In the genomic region with DNA sequence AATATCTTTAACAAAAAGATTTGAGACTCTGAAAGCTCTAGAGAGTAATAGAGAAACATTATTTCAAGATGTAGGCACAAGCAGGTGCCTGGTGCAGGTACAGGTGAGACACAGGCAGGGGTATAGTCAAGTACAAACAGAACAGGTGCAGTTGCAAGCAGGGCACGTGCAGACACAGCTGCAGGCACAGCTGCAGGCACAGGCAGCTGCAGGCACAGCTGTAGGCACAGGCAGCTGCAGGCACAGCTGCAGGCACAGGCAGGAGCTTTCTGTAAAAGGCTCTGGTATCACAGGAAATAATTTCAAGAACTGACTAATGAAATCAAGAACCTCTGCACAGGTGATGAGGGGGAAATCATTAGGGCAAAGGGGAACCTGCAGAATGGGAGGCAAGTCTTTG, we compare ENCODE assay signal across 27 mouse cellular contexts. TPM values are rescaled to one million over a fixed set of nuclear protein-coding genes. Genes with fewer than 3 reads are reported as not detected.
"Had no signal": no experiment of that assay in that cellular context is flagged by ENCODE, and none has a peak within 500 bp of the region (broad histone marks: within the 10 kb centered on the region; RNA-seq: fewer than 3 reads in every experiment).

No protein-coding gene starts in this region.

- H3K9ac ChIP-seq: lung, embryonic 14.5 days; midbrain, embryonic 12.5 days; neural tube, embryonic 13.5 days; neural tube, embryonic 15.5 days had no signal

- H3K4me3 ChIP-seq: midbrain, embryonic 10.5 days; midbrain, embryonic 12.5 days; neural tube, embryonic 13.5 days; neural tube, embryonic 15.5 days had no signal

- H3K4me1 ChIP-seq: midbrain, embryonic 10.5 days; midbrain, embryonic 12.5 days; neural tube, embryonic 13.5 days; neural tube, embryonic 15.5 days had no signal

- H3K9me3 ChIP-seq: midbrain, embryonic 12.5 days; neural tube, embryonic 13.5 days; neural tube, embryonic 15.5 days had no signal

- DNase-seq: lung, adult 18-20 months; lung, embryonic 14.5 days; lung, postnatal 10 days; lung, postnatal 4 days; midbrain, embryonic 14.5 days; retina, postnatal 1 day; right cerebral cortex, adult 18-20 months; right cerebral cortex, postnatal 25 days; right cerebral cortex, postnatal 4 days; spleen, adult 18-20 months; thymus, adult 18-20 months; thymus, postnatal 14 days; thymus, postnatal 36 days had no signal

- H3K36me3 ChIP-seq: midbrain, embryonic 10.5 days; midbrain, embryonic 12.5 days; neural tube, embryonic 13.5 days; neural tube, embryonic 15.5 days had no signal

- H3K4me2 ChIP-seq: lung, embryonic 14.5 days; midbrain, embryonic 12.5 days; neural tube, embryonic 13.5 days; neural tube, embryonic 15.5 days had no signal

- H3K27ac ChIP-seq: midbrain, embryonic 10.5 days; midbrain, embryonic 12.5 days; neural tube, embryonic 13.5 days; neural tube, embryonic 15.5 days had no signal

- ATAC-seq: midbrain, embryonic 16.5 days had no signal

- H3K27me3 ChIP-seq: midbrain, embryonic 12.5 days; neural tube, embryonic 13.5 days; neural tube, embryonic 15.5 days had no signal

RNA-seq across cellular contexts. Expression of a gene that starts 2.9 kb away (rescaled TPM):
- total RNA-seq: megakaryocyte, adult 5-6 weeks; megakaryocyte-erythroid progenitor cell, adult 5-6 weeks had no signal
- polyA plus RNA-seq: liver, embryonic 16.5 days; lung, embryonic 14.5 days; lung, embryonic 16.5 days; midbrain, embryonic 10.5 days; midbrain, embryonic 12.5 days; midbrain, embryonic 14.5 days; midbrain, embryonic 16.5 days; neural tube, embryonic 11.5 days; neural tube, embryonic 13.5 days; neural tube, embryonic 15.5 days; small intestine, adult 2 months; stomach, embryonic 14.5 days; stomach, embryonic 16.5 days; thymus, postnatal 0 days had no signal

RNA-seq across cellular contexts. Expression of a gene that starts 14.0 kb away (rescaled TPM):
- total RNA-seq: megakaryocyte, adult 5-6 weeks; megakaryocyte-erythroid progenitor cell, adult 5-6 weeks had no signal
- polyA plus RNA-seq: liver, embryonic 16.5 days; lung, embryonic 14.5 days; midbrain, embryonic 10.5 days; midbrain, embryonic 12.5 days; midbrain, embryonic 14.5 days; midbrain, embryonic 16.5 days; neural tube, embryonic 11.5 days; neural tube, embryonic 13.5 days; neural tube, embryonic 15.5 days; small intestine, adult 2 months; thymus, postnatal 0 days had no signal

RNA-seq across cellular contexts. Expression of a gene that starts 14.6 kb away (rescaled TPM):
- total RNA-seq: megakaryocyte, adult 5-6 weeks; megakaryocyte-erythroid progenitor cell, adult 5-6 weeks had no signal
- polyA plus RNA-seq: liver, embryonic 16.5 days; lung, embryonic 14.5 days; lung, embryonic 16.5 days; midbrain, embryonic 10.5 days; midbrain, embryonic 12.5 days; midbrain, embryonic 14.5 days; midbrain, embryonic 16.5 days; neural tube, embryonic 11.5 days; neural tube, embryonic 13.5 days; neural tube, embryonic 15.5 days; small intestine, adult 2 months; stomach, embryonic 14.5 days; stomach, embryonic 16.5 days; thymus, postnatal 0 days had no signal

RNA-seq across cellular contexts. Expression of a gene that starts 15.1 kb away (rescaled TPM):
- total RNA-seq: megakaryocyte, adult 5-6 weeks; megakaryocyte-erythroid progenitor cell, adult 5-6 weeks had no signal
- polyA plus RNA-seq: liver, embryonic 16.5 days; lung, embryonic 14.5 days; midbrain, embryonic 10.5 days; midbrain, embryonic 12.5 days; midbrain, embryonic 14.5 days; midbrain, embryonic 16.5 days; neural tube, embryonic 11.5 days; neural tube, embryonic 13.5 days; neural tube, embryonic 15.5 days; small intestine, adult 2 months; thymus, postnatal 0 days had no signal

RNA-seq across cellular contexts. Expression of a gene that starts 27.4 kb away (rescaled TPM):
- total RNA-seq: megakaryocyte, adult 5-6 weeks; megakaryocyte-erythroid progenitor cell, adult 5-6 weeks had no signal
- polyA plus RNA-seq: liver, embryonic 16.5 days; lung, embryonic 14.5 days; lung, embryonic 16.5 days; midbrain, embryonic 10.5 days; midbrain, embryonic 12.5 days; midbrain, embryonic 14.5 days; midbrain, embryonic 16.5 days; neural tube, embryonic 11.5 days; neural tube, embryonic 13.5 days; neural tube, embryonic 15.5 days; small intestine, adult 2 months; stomach, embryonic 14.5 days; stomach, embryonic 16.5 days; thymus, postnatal 0 days had no signal
